Mouse (Mus musculus): ENCODE data around the gene Gpr160. TPM values are rescaled to one million over a fixed set of nuclear protein-coding genes. Genes with fewer than 3 reads are reported as not detected.
"Not testable (repeated sequence)": the region's sequence is repeated elsewhere in the genome, so short reads cannot be mapped to it uniquely, and the experiment has no call there.

Gene Gpr160
- polyA plus RNA-seq, 1 experiment from 2014 or later, result 1.3 TPM

GRCm38 (mm10) chr3:30847413-30847812 lies 8.3 kb upstream of the Gpr160 start:
- no peaks in the 10 kb centered on the region for H3K36me3 ChIP-seq (ENCODE audit: control insufficient read depth, insufficient read depth, low read length)

GRCm38 (mm10) chr3:30851422-30851821 lies 4.3 kb upstream of the Gpr160 start:
- Histone ChIP-seq H3K36me3 (ENCODE audit: control insufficient read depth, insufficient read depth, low read length) (no peaks in the 10 kb centered on the region), H3K9ac (ENCODE audit: low read length) (no peak overlapping the region), H3K27ac (ENCODE audit: low read depth, low read length) (no peak overlapping the region), H3K4me3 (ENCODE audit: low read depth, low read length) (no peak overlapping the region), H3K9me3 (replicated peaks; ENCODE audit: control insufficient read depth, low read length) (no peaks in the 10 kb centered on the region), H3K4me2 (ENCODE audit: low read length) (no peak overlapping the region), H3K27me3 (replicated peaks; ENCODE audit: control insufficient read depth, insufficient read depth, low read length) (0 out of 2 replicates have a peak, but pooled peaks cover 5% of the 10 kb centered on the region), H3K4me1 (ENCODE audit: control insufficient read depth, insufficient read depth, low read length) (no peaks in the 10 kb centered on the region)
- DNase-seq (ENCODE audit: low spot score), result no peak
- WGBS, result 73% methylated on average over 5 of the region's 6 CpGs
- no peak for ATAC-seq

More at GRCm38 (mm10) chr3:30847413-30847812, 8.3 kb upstream of the Gpr160 start:
- Histone ChIP-seq H3K4me3 (ENCODE audit: low read depth, low read length) (no peak overlapping the region), H3K9ac (ENCODE audit: low read length) (no peak overlapping the region), H3K27me3 (replicated peaks; ENCODE audit: control insufficient read depth, insufficient read depth, low read length) (no peaks in the 10 kb centered on the region), H3K4me1 (ENCODE audit: control insufficient read depth, insufficient read depth, low read length) (no peaks in the 10 kb centered on the region), H3K4me2 (ENCODE audit: low read length) (no peak overlapping the region), H3K9me3 (replicated peaks; ENCODE audit: control insufficient read depth, low read length) (no peaks in the 10 kb centered on the region), H3K27ac (ENCODE audit: low read depth, low read length) (no peak overlapping the region)
- ATAC-seq (no peak), DNase-seq (ENCODE audit: low spot score) (no peak)
- WGBS, result 55% methylated on average over 1 of the region's 1 CpGs

- no peak for ATAC-seq
- H3K9me3 ChIP-seq (replicated peaks; ENCODE audit: control insufficient read depth, low read length), result no peaks in the 10 kb centered on the region
- no peaks in the 10 kb centered on the region for H3K36me3 ChIP-seq (ENCODE audit: control insufficient read depth, insufficient read depth, low read length)
- no peaks in the 10 kb centered on the region for H3K4me1 ChIP-seq (ENCODE audit: control insufficient read depth, insufficient read depth, low read length)
- WGBS, result 92% methylated on average over 5 of the region's 5 CpGs
- H3K27ac ChIP-seq (ENCODE audit: low read depth, low read length), result no peak overlapping the region
- H3K4me3 ChIP-seq (ENCODE audit: low read depth, low read length), result no peak overlapping the region
- H3K27me3 ChIP-seq (replicated peaks; ENCODE audit: control insufficient read depth, insufficient read depth, low read length), result 0 out of 2 replicates have a peak, but pooled peaks cover 5% of the 10 kb centered on the region
- H3K9ac ChIP-seq (ENCODE audit: low read length), result no peak overlapping the region
- no peak for DNase-seq (ENCODE audit: low spot score)
- no peak overlapping the region for H3K4me2 ChIP-seq (ENCODE audit: low read length)
These were observed 2.2 kb upstream of the Gpr160 start for GRCm38 (mm10) chr3:30853596-30853995.

- not testable (repeated sequence) for ATAC-seq; H3K36me3 ChIP-seq (ENCODE audit: control insufficient read depth, insufficient read depth, low read length); H3K4me3 ChIP-seq (ENCODE audit: low read depth, low read length); H3K27me3 ChIP-seq (replicated peaks; ENCODE audit: control insufficient read depth, insufficient read depth, low read length); H3K4me1 ChIP-seq (ENCODE audit: control insufficient read depth, insufficient read depth, low read length); H3K9ac ChIP-seq (ENCODE audit: low read length); H3K27ac ChIP-seq (ENCODE audit: low read depth, low read length); DNase-seq (ENCODE audit: low spot score); H3K4me2 ChIP-seq (ENCODE audit: low read length); H3K9me3 ChIP-seq (replicated peaks; ENCODE audit: control insufficient read depth, low read length)
- 91% methylated on average over 8 of the region's 8 CpGs for WGBS
These were observed 3.8 kb downstream of the Gpr160 start for GRCm38 (mm10) chr3:30859599-30859998.

- Histone ChIP-seq H3K36me3 (ENCODE audit: control insufficient read depth, insufficient read depth, low read length) (no peaks in the 10 kb centered on the region), H3K4me3 (ENCODE audit: low read depth, low read length) (no peak overlapping the region), H3K9ac (ENCODE audit: low read length) (no peak overlapping the region), H3K27me3 (replicated peaks; ENCODE audit: control insufficient read depth, insufficient read depth, low read length) (0 out of 2 replicates have a peak, but pooled peaks cover 5% of the 10 kb centered on the region), H3K9me3 (replicated peaks; ENCODE audit: control insufficient read depth, low read length) (no peaks in the 10 kb centered on the region), H3K4me1 (ENCODE audit: control insufficient read depth, insufficient read depth, low read length) (no peaks in the 10 kb centered on the region), H3K4me2 (ENCODE audit: low read length) (no peak overlapping the region), H3K27ac (ENCODE audit: low read depth, low read length) (no peak overlapping the region)
- no peak for ATAC-seq
- no peak for DNase-seq (ENCODE audit: low spot score)
- WGBS, result 86% methylated on average over 4 of the region's 4 CpGs
These were observed 5.0 kb downstream of the Gpr160 start for GRCm38 (mm10) chr3:30860705-30861104.

GRCm38 (mm10) chr3:30863712-30864435 lies 8.1 kb downstream of the Gpr160 start:
- DNase-seq (ENCODE audit: low spot score) (no peak), ATAC-seq (no peak)
- 79% methylated on average over 5 of the region's 5 CpGs for WGBS
- no peaks in the 10 kb centered on the region for H3K9me3 ChIP-seq (replicated peaks; ENCODE audit: control insufficient read depth, low read length)
- no peak overlapping the region for H3K27ac ChIP-seq (ENCODE audit: low read depth, low read length)
- H3K4me2 ChIP-seq (ENCODE audit: low read length), result no peak overlapping the region
- H3K4me3 ChIP-seq (ENCODE audit: low read depth, low read length), result no peak overlapping the region
- no peaks in the 10 kb centered on the region for H3K27me3 ChIP-seq (replicated peaks; ENCODE audit: control insufficient read depth, insufficient read depth, low read length)
- H3K9ac ChIP-seq (ENCODE audit: low read length), result no peak overlapping the region
- H3K4me1 ChIP-seq (ENCODE audit: control insufficient read depth, insufficient read depth, low read length), result no peaks in the 10 kb centered on the region
- H3K36me3 ChIP-seq (ENCODE audit: control insufficient read depth, insufficient read depth, low read length), result no peaks in the 10 kb centered on the region

GRCm38 (mm10) chr3:30864640-30865039 lies 8.9 kb downstream of the Gpr160 start:
- H3K9ac ChIP-seq (ENCODE audit: low read length), result no peak overlapping the region
- H3K36me3 ChIP-seq (ENCODE audit: control insufficient read depth, insufficient read depth, low read length), result no peaks in the 10 kb centered on the region
- H3K27ac ChIP-seq (ENCODE audit: low read depth, low read length), result no peak overlapping the region
- DNase-seq (ENCODE audit: low spot score) (no peak), ATAC-seq (no peak)
- no peaks in the 10 kb centered on the region for H3K27me3 ChIP-seq (replicated peaks; ENCODE audit: control insufficient read depth, insufficient read depth, low read length)
- no peaks in the 10 kb centered on the region for H3K4me1 ChIP-seq (ENCODE audit: control insufficient read depth, insufficient read depth, low read length)
- no peak overlapping the region for H3K4me2 ChIP-seq (ENCODE audit: low read length)
- no peak overlapping the region for H3K4me3 ChIP-seq (ENCODE audit: low read depth, low read length)
- H3K9me3 ChIP-seq (replicated peaks; ENCODE audit: control insufficient read depth, low read length), result no peaks in the 10 kb centered on the region
- 80% methylated on average over 1 of the region's 1 CpGs for WGBS

GRCm38 (mm10) chr3:30868176-30868575 lies 12.4 kb downstream of the Gpr160 start:
- H3K4me1 ChIP-seq (ENCODE audit: control insufficient read depth, insufficient read depth, low read length), result no peaks in the 10 kb centered on the region
- no peak overlapping the region for H3K4me2 ChIP-seq (ENCODE audit: low read length)
- no peak for DNase-seq (ENCODE audit: low spot score)
- no peaks in the 10 kb centered on the region for H3K27me3 ChIP-seq (replicated peaks; ENCODE audit: control insufficient read depth, insufficient read depth, low read length)
- no peaks in the 10 kb centered on the region for H3K36me3 ChIP-seq (ENCODE audit: control insufficient read depth, insufficient read depth, low read length)
- H3K4me3 ChIP-seq (ENCODE audit: low read depth, low read length), result no peak overlapping the region
- no peaks in the 10 kb centered on the region for H3K9me3 ChIP-seq (replicated peaks; ENCODE audit: control insufficient read depth, low read length)
- ATAC-seq, result no peak
- no peak overlapping the region for H3K9ac ChIP-seq (ENCODE audit: low read length)
- WGBS, result 90% methylated on average over 5 of the region's 5 CpGs
- no peak overlapping the region for H3K27ac ChIP-seq (ENCODE audit: low read depth, low read length)

- H3K27me3 ChIP-seq (replicated peaks; ENCODE audit: control insufficient read depth, insufficient read depth, low read length), result no peaks in the 10 kb centered on the region
- H3K36me3 ChIP-seq (ENCODE audit: control insufficient read depth, insufficient read depth, low read length), result no peaks in the 10 kb centered on the region
- no peak overlapping the region for H3K27ac ChIP-seq (ENCODE audit: low read depth, low read length)
- no peak overlapping the region for H3K4me3 ChIP-seq (ENCODE audit: low read depth, low read length)
- no peaks in the 10 kb centered on the region for H3K4me1 ChIP-seq (ENCODE audit: control insufficient read depth, insufficient read depth, low read length)
- H3K4me2 ChIP-seq (ENCODE audit: low read length), result no peak overlapping the region
- H3K9me3 ChIP-seq (replicated peaks; ENCODE audit: control insufficient read depth, low read length), result no peaks in the 10 kb centered on the region
- WGBS, result 78% methylated on average over 5 of the region's 5 CpGs
- DNase-seq (ENCODE audit: low spot score) (no peak), ATAC-seq (no peak)
- H3K9ac ChIP-seq (ENCODE audit: low read length), result no peak overlapping the region
These were observed 12.9 kb downstream of the Gpr160 start for GRCm38 (mm10) chr3:30868625-30869024.
